Mouse (Mus musculus) heart, embryonic 16.5 days (tissue): ENCODE measurements around the gene Ttc17. TPM values are rescaled to one million over a fixed set of nuclear protein-coding genes. Genes with fewer than 3 reads are reported as not detected.

Experiments used
- ATAC-seq: fragments of 200-750 bp; cut with Nextera tagmentation; replicated peaks from 2 replicates; pipeline ENCODE4 v1.8.0; 2017; ENCODE audit warnings: moderate number of reproducible peaks; ENCODE audit not compliant: insufficient read depth, low FRiP score; ENCODE audit errors: extremely low read depth
- H3K27ac ChIP-seq: fragments of 300-500 bp; sonication (generic); 2 replicates; pipeline ENCODE4 v1.5.1; 2014; ENCODE audit warnings: mild to moderate bottlenecking, low read length, control low read depth, moderate library complexity
- H3K27me3 ChIP-seq: fragments of 300-500 bp; sonication (generic); 2 replicates; pipeline ENCODE4 v1.6.1; 2014; ENCODE audit warnings: low read length, mixed read lengths; ENCODE audit not compliant: control insufficient read depth, insufficient read depth
- H3K36me3 ChIP-seq: fragments of 300-500 bp; sonication (generic); 2 replicates; pipeline ENCODE4 v1.6.1; 2014; ENCODE audit not compliant: control insufficient read depth, insufficient read depth
- H3K4me1 ChIP-seq: fragments of 300-500 bp; sonication (generic); 2 replicates; pipeline ENCODE4 v1.6.1; 2014; ENCODE audit warnings: low read length, mixed read lengths; ENCODE audit not compliant: control insufficient read depth, insufficient read depth
- H3K4me2 ChIP-seq: fragments of 300-500 bp; sonication (generic); 2 replicates; pipeline ENCODE4 v1.6.1; 2014; ENCODE audit warnings: low read depth, mild to moderate bottlenecking, control low read depth, low read length
- H3K4me3 ChIP-seq: fragments of 300-500 bp; sonication (generic); 2 replicates; pipeline ENCODE4 v1.5.1; 2014; ENCODE audit warnings: mild to moderate bottlenecking, control low read depth, low read length
- H3K9ac ChIP-seq: fragments of 300-500 bp; sonication (generic); 2 replicates; pipeline ENCODE4 v1.6.1; 2014; ENCODE audit warnings: low read length, control low read depth
- H3K9me3 ChIP-seq: fragments of 300-500 bp; sonication (generic); replicated peaks from 2 replicates; pipeline ENCODE4 v1.6.1; 2016; ENCODE audit warnings: low read length; ENCODE audit not compliant: control insufficient read depth
- WGBS: fragments of 180-500 bp; shearing (Covaris S2); extraction: QIAGEN DNeasy Blood & Tissue Kit; methylation state at CpG from one replicate; pipeline ENCODE4 v1.1.7; 2014; 5-methylcytosine and 5-hydroxymethylcytosine counted together
- microRNA counts: library from miRNA; unstranded; fragments of <30 nt; microRNA quantifications from one replicate; lab custom pipeline; 2016
- microRNA-seq: library from miRNA; unstranded; fragments of <30 nt; microRNA quantifications from one replicate; pipeline ENCODE4, GENCODE M21; 2017
- polyA plus RNA-seq: library from polyadenylated mRNA; unstranded; fragments of >200 nt; fragmentation: Nextera tagmentation; extraction: Ambion mirVana; gene quantifications from 2 replicates; pipeline ENCODE4 v1.2.1, GENCODE M21; 2015

The Ttc17 gene
- polyA plus RNA-seq, 1 experiment from 2014 or later: 17.5 TPM

DNA sequence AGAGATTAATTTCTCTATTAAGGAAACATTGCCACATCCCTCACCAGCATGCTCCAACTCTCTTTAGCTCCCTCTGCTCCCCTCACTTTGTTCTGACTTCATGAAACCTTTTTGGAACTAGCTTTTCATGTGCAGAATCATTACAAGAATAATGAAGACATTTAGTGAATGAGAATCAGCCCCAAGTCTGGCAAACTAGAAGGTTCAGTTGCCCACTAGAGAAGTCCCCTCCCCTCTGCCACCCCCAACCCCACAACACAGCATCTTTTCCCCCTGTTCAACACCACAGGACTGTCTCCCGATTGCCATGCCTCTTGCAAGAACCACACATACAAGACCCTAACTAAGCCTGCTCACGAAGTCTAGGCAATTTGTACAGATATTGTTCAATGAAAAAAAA is 142.5 kb downstream of the Ttc17 start:
- 4% methylated on average over 2 of the region's 2 CpGs for WGBS
- no peak for ATAC-seq
- Histone ChIP-seq H3K9me3 (no peaks in the 10 kb centered on the region), H3K27me3 (no peaks in the 10 kb centered on the region), H3K4me3 (peak overlapping the region; percentile 55), H3K4me1 (peaks cover 33% of the 10 kb centered on the region), H3K27ac (peak overlapping the region; percentile 83), H3K9ac (no peak overlapping the region), H3K36me3 (no peaks in the 10 kb centered on the region), H3K4me2 (peak overlapping the region; percentile 83)

DNA sequence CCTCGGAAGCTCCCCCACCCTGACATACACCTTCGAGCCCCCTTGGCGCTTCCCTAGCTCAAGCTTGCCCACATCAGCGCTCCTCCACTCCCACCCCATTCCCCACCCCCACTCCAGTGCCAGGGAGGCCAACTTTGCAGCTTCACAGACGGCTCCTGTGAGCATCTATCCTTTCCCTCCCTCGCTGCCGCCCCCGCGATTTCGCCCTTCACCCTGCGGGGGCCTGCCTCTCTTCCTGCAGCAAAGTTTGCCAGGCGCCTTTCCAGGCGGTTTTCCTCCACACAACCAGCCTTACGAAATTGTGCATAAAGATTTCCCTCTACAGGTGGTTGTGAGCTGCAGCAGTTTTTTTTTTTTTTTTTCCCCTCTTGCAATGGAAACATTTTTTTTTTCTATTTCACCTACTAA is 143.0 kb downstream of the Ttc17 start:
- no peaks in the 10 kb centered on the region for H3K9me3 ChIP-seq
- WGBS: 2% methylated on average over 14 of the region's 14 CpGs
- ATAC-seq: no peak; the same call in 1 of the 2 replicates
- H3K4me1 ChIP-seq: peaks cover 28% of the 10 kb centered on the region
- H3K27ac ChIP-seq: peak overlapping the region; percentile 70; the same call in 1 of the 2 replicates
- no peaks in the 10 kb centered on the region for H3K27me3 ChIP-seq
- H3K9ac ChIP-seq: peak overlapping the region; percentile 65
- peak overlapping the region; percentile 55 for H3K4me3 ChIP-seq
- H3K4me2 ChIP-seq: peak overlapping the region; percentile 83
- H3K36me3 ChIP-seq: no peaks in the 10 kb centered on the region

DNA sequence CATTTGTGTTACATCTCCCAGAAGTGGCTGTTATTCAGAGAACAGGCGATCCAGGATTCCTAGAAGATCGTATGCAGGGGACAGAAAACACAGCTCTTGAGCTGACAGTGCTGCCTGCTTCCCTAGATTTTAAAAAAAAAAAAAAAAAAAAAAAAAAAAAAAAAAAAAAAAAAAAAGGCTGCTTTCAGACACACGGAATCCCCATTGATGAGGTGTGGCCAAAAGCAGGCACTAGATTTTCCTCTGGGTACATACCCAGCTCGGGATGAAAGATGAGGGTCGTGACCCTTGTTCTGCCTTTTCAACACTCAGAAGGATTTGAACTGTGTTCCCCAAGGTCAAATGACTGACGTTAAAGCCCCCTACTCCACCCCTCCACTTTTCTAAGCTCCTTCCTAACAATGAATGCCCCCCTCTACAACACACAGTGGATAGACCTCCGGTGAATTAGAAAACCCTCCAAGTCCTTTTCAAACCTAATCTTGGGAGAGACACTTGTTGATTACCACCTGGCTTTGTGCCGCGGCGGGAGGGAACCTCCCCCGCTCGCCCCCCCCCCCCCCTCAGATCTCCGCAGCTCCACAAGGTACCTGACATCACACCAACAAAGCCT is 143.5 kb downstream of the Ttc17 start:
- no peaks in the 10 kb centered on the region for H3K9me3 ChIP-seq
- no peak for ATAC-seq
- peak overlapping the region; percentile 65 for H3K9ac ChIP-seq
- H3K4me1 ChIP-seq: peaks cover 24% of the 10 kb centered on the region
- H3K36me3 ChIP-seq: no peaks in the 10 kb centered on the region
- H3K27ac ChIP-seq: peak overlapping the region; percentile 70; the same call in 1 of the 2 replicates
- H3K27me3 ChIP-seq: no peaks in the 10 kb centered on the region
- 4% methylated on average over 13 of the region's 13 CpGs for WGBS
- H3K4me2 ChIP-seq: peak overlapping the region; percentile 83
- peak overlapping the region; percentile 55 for H3K4me3 ChIP-seq

DNA sequence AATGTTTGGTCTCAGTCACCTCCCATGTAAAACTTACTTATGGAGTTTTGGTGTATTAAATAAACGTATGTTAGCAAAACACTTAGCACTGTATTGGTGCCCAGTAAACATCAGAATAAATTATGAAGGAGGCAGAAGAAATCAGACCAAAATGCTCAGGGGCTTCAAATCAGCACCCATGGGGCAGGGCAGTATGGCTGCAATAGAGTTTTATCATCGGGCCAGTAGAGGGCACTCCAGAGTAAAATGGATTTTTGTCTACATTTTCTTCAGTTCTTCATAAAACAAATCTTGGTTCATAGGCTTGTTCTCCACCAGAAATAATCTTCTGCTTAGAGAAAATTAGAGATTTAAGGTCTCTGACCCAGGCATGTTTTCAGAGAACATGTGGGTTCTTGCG is 152.4 kb downstream of the Ttc17 start:
- 19% methylated on average over 3 of the region's 3 CpGs for WGBS
- no peak overlapping the region for H3K4me3 ChIP-seq

More for the DNA sequence above, 152.4 kb downstream of the Ttc17 start:
- Histone ChIP-seq H3K36me3 (no peaks in the 10 kb centered on the region), H3K27ac (no peak overlapping the region), H3K9me3 (no peaks in the 10 kb centered on the region), H3K27me3 (no peaks in the 10 kb centered on the region; the same call in 1 of the 2 replicates), H3K4me2 (no peak overlapping the region), H3K4me1 (no peaks in the 10 kb centered on the region), H3K9ac (no peak overlapping the region)
- ATAC-seq: no peak

MicroRNAs within 50 kb of the gene (microRNA counts, 519-probe panel; counts per million panel counts)
- 2,293 counts per million, percentile 45 among the panel's probes with 10 or more counts for microRNA mmu-miR-670 (lab: Ali Mortazavi, UCI)

Small RNA genes lying within 50 kb of the gene (microRNA-seq; reads per million reads assigned to microRNA genes)
- gene Mir670: 37.1 reads per million, percentile 40 among the genes with 10 or more reads in this experiment

Other genes starting within 250 kb of the Ttc17 start
- gene Hsd17b12, start 248.7 kb downstream of the Ttc17 start, polyA plus RNA-seq: 72.3 and 81.9 TPM in 2 replicates
- 84.0 and 90.2 TPM in 2 replicates for gene Api5, start 31.4 kb upstream of the Ttc17 start, polyA plus RNA-seq